17 mouse cellular contexts compared by ENCODE assay signal in genomic region chr19:9143639-9144125, GRCm38 (mm10). TPM values are rescaled to one million over a fixed set of nuclear protein-coding genes. Genes with fewer than 3 reads are reported as not detected.
DNase-seq lines count a peak whose midpoint lies in the region; ATAC-seq and TF ChIP-seq lines count a peak whose summit lies in the region.
"Had no signal": no experiment of that assay in that cellular context is flagged by ENCODE, and none has a peak within 500 bp of the region (broad histone marks: within the 10 kb centered on the region; RNA-seq: fewer than 3 reads in every experiment).

No protein-coding gene starts in this region.

- peak; percentile 87 for ATAC-seq in forebrain, postnatal 0 days
- no peak for ATAC-seq in midbrain, embryonic 14.5 days (ENCODE audit: low FRiP score, low TSS enrichment)
- no peak for ATAC-seq in CD4-positive, CD25-positive, alpha-beta regulatory T cell, adult 4 months
- ATAC-seq: liver, embryonic 12.5 days had no signal

- H3K9me3 ChIP-seq in forebrain, postnatal 0 days (ENCODE audit: low read length) = no peaks in the 10 kb centered on the region
- H3K9me3 ChIP-seq in midbrain, embryonic 14.5 days (ENCODE audit: control insufficient read depth, low read length) = no peaks in the 10 kb centered on the region
- H3K9me3 ChIP-seq: G1E; heart, embryonic 15.5 days; liver, embryonic 12.5 days had no signal

- H3K4me3 ChIP-seq in forebrain, postnatal 0 days (ENCODE audit: low read depth, low read length) = no peak overlapping the region
- no peak overlapping the region for H3K4me3 ChIP-seq in midbrain, embryonic 14.5 days (replicated peaks; ENCODE audit: low read depth, low read length)
- H3K4me3 ChIP-seq: heart, embryonic 15.5 days; liver, embryonic 12.5 days; myocyte had no signal

- no peaks in the 10 kb centered on the region for H3K36me3 ChIP-seq in forebrain, postnatal 0 days (ENCODE audit: insufficient read depth)
- no peaks in the 10 kb centered on the region for H3K36me3 ChIP-seq in midbrain, embryonic 14.5 days (ENCODE audit: control insufficient read depth, insufficient read depth, low read length)
- H3K36me3 ChIP-seq: G1E; heart, embryonic 15.5 days; liver, embryonic 12.5 days had no signal

- H3K4me1 ChIP-seq in forebrain, postnatal 0 days (ENCODE audit: insufficient read depth) = no peaks in the 10 kb centered on the region
- no peaks in the 10 kb centered on the region for H3K4me1 ChIP-seq in midbrain, embryonic 14.5 days (ENCODE audit: control insufficient read depth, insufficient read depth, low read length)
- H3K4me1 ChIP-seq: heart, embryonic 15.5 days; liver, embryonic 12.5 days had no signal

- TF ChIP-seq CTCF in forebrain, postnatal 0 days (IDR thresholded peaks at IDR 0.05; ENCODE audit: low read depth) = no peak

- H3K27ac ChIP-seq in forebrain, postnatal 0 days (ENCODE audit: low read depth, low read length) = peak overlapping the region; percentile 64
- 0 out of 2 replicates have a peak overlapping the region, but pooled peaks have one; percentile 38 for H3K27ac ChIP-seq in midbrain, embryonic 14.5 days (replicated peaks; ENCODE audit: low read depth, low read length)
- H3K27ac ChIP-seq: heart, embryonic 15.5 days; liver, embryonic 12.5 days had no signal

- DNase-seq in cerebellum, adult 9-10 months = peak; percentile 28
- no peak for DNase-seq in cerebellum, adult 9-11 months
- DNase-seq in Muller cell, postnatal 12 days (ENCODE audit: inconsistent ontology term) = peak; percentile 19
- no peak for DNase-seq in forebrain, postnatal 0 days
- DNase-seq in midbrain, embryonic 14.5 days = peak; percentile 34
- DNase-seq in spleen, postnatal 36 days (ENCODE audit: low spot score in 2 of 2) = no peak
- no peak for DNase-seq in kidney, postnatal 4 days
- DNase-seq: gastrocnemius, postnatal 10 days; kidney, adult 2 months; lung, postnatal 36 days had no signal

- no peak overlapping the region for H3K9ac ChIP-seq in forebrain, postnatal 0 days
- H3K9ac ChIP-seq in midbrain, embryonic 14.5 days (replicated peaks; ENCODE audit: low read length) = no peak overlapping the region
- H3K9ac ChIP-seq: heart, embryonic 15.5 days; liver, embryonic 12.5 days had no signal

- H3K27me3 ChIP-seq in forebrain, postnatal 0 days (ENCODE audit: insufficient read depth, low read length) = no peaks in the 10 kb centered on the region
- no peaks in the 10 kb centered on the region for H3K27me3 ChIP-seq in midbrain, embryonic 14.5 days (ENCODE audit: control insufficient read depth, insufficient read depth, low read length)
- H3K27me3 ChIP-seq: heart, embryonic 15.5 days; liver, embryonic 12.5 days had no signal

- H3K4me2 ChIP-seq in forebrain, postnatal 0 days (ENCODE audit: low read depth) = no peak overlapping the region
- H3K4me2 ChIP-seq in midbrain, embryonic 14.5 days (ENCODE audit: low read length) = no peak overlapping the region
- H3K4me2 ChIP-seq: heart, embryonic 15.5 days; liver, embryonic 12.5 days had no signal

RNA-seq across cellular contexts. Expression of gene Asrgl1, which starts 8.2 kb away (rescaled TPM):
- total RNA-seq in forebrain, postnatal 0 days (2014; rRNA removed) = 31.2 and 31.3 TPM in 2 replicates
- 30.7 and 37.4 TPM in 2 replicates for polyA plus RNA-seq in forebrain, postnatal 0 days (2015; fragmentation: Nextera tagmentation; extraction: Ambion mirVana)
- polyA plus RNA-seq in midbrain, embryonic 14.5 days (2014; fragmentation: Nextera tagmentation; extraction: Ambion mirVana) = 15.0 and 17.5 TPM in 2 replicates
- polyA plus RNA-seq in CD4-positive, CD25-positive, alpha-beta regulatory T cell, adult 4 months (2017; shearing (Covaris generic)) = 10 to 100 TPM; 33.5 to 34.3 TPM

RNA-seq across cellular contexts. Expression of gene Scgb1a1, which starts 55.9 kb away (rescaled TPM):
- not detected in 2 replicates for total RNA-seq in forebrain, postnatal 0 days (2014; rRNA removed)
- not detected in 2 replicates for polyA plus RNA-seq in forebrain, postnatal 0 days (2015; fragmentation: Nextera tagmentation; extraction: Ambion mirVana)
- polyA plus RNA-seq in midbrain, embryonic 14.5 days (2014; fragmentation: Nextera tagmentation; extraction: Ambion mirVana) = not detected in 2 replicates
- not detected for polyA plus RNA-seq in CD4-positive, CD25-positive, alpha-beta regulatory T cell, adult 4 months (2017; shearing (Covaris generic))
- total RNA-seq: G1E; layer of hippocampus, postnatal 14 days had no signal
- polyA plus RNA-seq: embryonic facial prominence, embryonic 11.5 days; G1E; liver, embryonic 12.5 days; myocyte had no signal

Comparison
In these comparisons a context has a peak if more than half of its experiments do, and no peak if none do; other contexts are left out.
1. DNase-seq: peak in cerebellum, adult 9-10 months (single experiment), Muller cell, postnatal 12 days (single experiment) and midbrain, embryonic 14.5 days (single experiment); none in cerebellum, adult 9-11 months (single experiment), forebrain, postnatal 0 days (single experiment), spleen, postnatal 36 days (0 of 2) and kidney, postnatal 4 days (0 of 2).